8 mouse cellular contexts compared by ENCODE assay signal in genomic region chr1:170868107-170868904, GRCm38 (mm10). TPM values are rescaled to one million over a fixed set of nuclear protein-coding genes. Genes with fewer than 3 reads are reported as not detected.
DNase-seq lines count a peak whose midpoint lies in the region; ATAC-seq and TF ChIP-seq lines count a peak whose summit lies in the region.

No protein-coding gene starts in this region.

- H3K9me3 ChIP-seq in ES-Bruce4 (replicated peaks; ENCODE audit: control insufficient read depth, insufficient read depth, low read length, poor library complexity, severe bottlenecking): no peaks in the 10 kb centered on the region
- H3K9me3 ChIP-seq in forebrain, embryonic 11.5 days (ENCODE audit: control insufficient read depth, low read length): no peaks in the 10 kb centered on the region
- no peaks in the 10 kb centered on the region for H3K9me3 ChIP-seq in heart, embryonic 16.5 days (replicated peaks; ENCODE audit: control insufficient read depth, low read length)
- H3K9me3 ChIP-seq in liver, embryonic 14.5 days (ENCODE audit: control insufficient read depth, low read length): no peaks in the 10 kb centered on the region
- no peaks in the 10 kb centered on the region for H3K9me3 ChIP-seq in stomach, postnatal 0 days (ENCODE audit: control insufficient read depth, low read length)

- TF ChIP-seq CTCF in ES-Bruce4 (IDR thresholded peaks at IDR 0.05; ENCODE audit: low read depth, low read length): no peak
- no peak for TF ChIP-seq CTCF in liver, embryonic 14.5 days (IDR thresholded peaks at IDR 0.05; ENCODE audit: low read depth)
- no peak for TF ChIP-seq CTCF in stomach, postnatal 0 days (IDR thresholded peaks at IDR 0.05; ENCODE audit: low read depth)

- peak; percentile 82 for ATAC-seq in forebrain, embryonic 11.5 days (replicated peaks; ENCODE audit: low FRiP score)
- peak; percentile 81 for ATAC-seq in heart, embryonic 16.5 days (replicated peaks; ENCODE audit: extremely low read depth, insufficient read depth, low FRiP score)
- peak; percentile 65 for ATAC-seq in liver, embryonic 14.5 days (ENCODE audit: insufficient read depth)
- ATAC-seq in stomach, postnatal 0 days (ENCODE audit: low FRiP score, low TSS enrichment): peak; percentile 87

- peak; percentile 76 for DNase-seq in c-Kit-positive CD71-positive TER-119-positive erythroid progenitor cells, embryonic 14.5 days (ENCODE audit: low spot score)
- DNase-seq in forebrain, embryonic 11.5 days (ENCODE audit: low spot score): peak; percentile 81
- peak; percentile 84 to 85 for DNase-seq in kidney, postnatal 25 days
- peak; percentile 73 to 79 (median 74) for DNase-seq in liver, embryonic 14.5 days (ENCODE audit: low read depth in 3 of 3, low spot score in 3 of 3)
- DNase-seq in neural tube, embryonic 10.5 days (ENCODE audit: extremely low spot score, low spot score): peak; percentile 80
- peak; percentile 83 for DNase-seq in stomach, postnatal 0 days (ENCODE audit: low spot score)

- H3K4me3 ChIP-seq in ES-Bruce4 (ENCODE audit: low read depth, low read length): peak overlapping the region; percentile 98
- peak overlapping the region; percentile 84 for H3K4me3 ChIP-seq in forebrain, embryonic 11.5 days (ENCODE audit: low read depth, low read length)
- peak overlapping the region; percentile 82 for H3K4me3 ChIP-seq in heart, embryonic 16.5 days (ENCODE audit: low read length)
- peak overlapping the region; percentile 78 to 92 for H3K4me3 ChIP-seq in liver, embryonic 14.5 days (ENCODE audit: insufficient read depth in 1 of 2, low read depth in 2 of 2, low read length in 2 of 2)
- peak overlapping the region; percentile 87 for H3K4me3 ChIP-seq in stomach, postnatal 0 days (ENCODE audit: low read depth, low read length)

- H3K4me2 ChIP-seq in forebrain, embryonic 11.5 days (ENCODE audit: low read depth, low read length, severe bottlenecking): peak overlapping the region; percentile 76
- H3K4me2 ChIP-seq in heart, embryonic 16.5 days (ENCODE audit: low read depth, low read length): peak overlapping the region; percentile 76
- H3K4me2 ChIP-seq in liver, embryonic 14.5 days (ENCODE audit: low read depth): peak overlapping the region; percentile 74
- peak overlapping the region; percentile 77 for H3K4me2 ChIP-seq in stomach, postnatal 0 days (replicated peaks; ENCODE audit: low read depth)

- no peaks in the 10 kb centered on the region for H3K4me1 ChIP-seq in ES-Bruce4 (ENCODE audit: control insufficient read depth, insufficient read depth, low read length)
- no peaks in the 10 kb centered on the region for H3K4me1 ChIP-seq in forebrain, embryonic 11.5 days (replicated peaks; ENCODE audit: control insufficient read depth, insufficient read depth, low read length)
- H3K4me1 ChIP-seq in heart, embryonic 16.5 days (ENCODE audit: control insufficient read depth, insufficient read depth, low read length): peaks cover 17% of the 10 kb centered on the region
- peaks cover 5 to 17% of the 10 kb centered on the region in 2 experiments for H3K4me1 ChIP-seq in liver, embryonic 14.5 days (replicated peaks; ENCODE audit: control insufficient read depth in 2 of 2, insufficient read depth in 2 of 2, low read length in 1 of 2)
- 0 out of 2 replicates have a peak, but pooled peaks cover 3% of the 10 kb centered on the region for H3K4me1 ChIP-seq in stomach, postnatal 0 days (replicated peaks; ENCODE audit: control insufficient read depth, insufficient read depth)

- TF ChIP-seq EP300 in ES-Bruce4 (IDR thresholded peaks at IDR 0.05; ENCODE audit: insufficient read depth, low read depth, low read length): peak; percentile 56; the same call in 1 of the 2 replicates
- TF ChIP-seq EP300 in liver, embryonic 14.5 days (IDR thresholded peaks at IDR 0.05; ENCODE audit: low read depth): no peak
- no peak for TF ChIP-seq EP300 in stomach, postnatal 0 days (optimal IDR thresholded peaks at IDR 0.05)

- H3K36me3 ChIP-seq in ES-Bruce4 (ENCODE audit: control insufficient read depth, insufficient read depth, low read length, poor library complexity, severe bottlenecking): 0 out of 2 replicates have a peak, but pooled peaks cover 3% of the 10 kb centered on the region
- no peaks in the 10 kb centered on the region for H3K36me3 ChIP-seq in forebrain, embryonic 11.5 days (ENCODE audit: control insufficient read depth, insufficient read depth, low read length)
- peaks cover 2% of the 10 kb centered on the region; the same call in 1 of the 2 replicates for H3K36me3 ChIP-seq in heart, embryonic 16.5 days (ENCODE audit: control insufficient read depth, insufficient read depth)
- no peaks in the 10 kb centered on the region for H3K36me3 ChIP-seq in liver, embryonic 14.5 days (replicated peaks; ENCODE audit: control insufficient read depth, insufficient read depth, low read depth)
- H3K36me3 ChIP-seq in stomach, postnatal 0 days (ENCODE audit: control insufficient read depth, insufficient read depth, low read length): no peaks in the 10 kb centered on the region

- peak overlapping the region; percentile 76 for H3K9ac ChIP-seq in ES-Bruce4 (ENCODE audit: low read depth, poor library complexity, severe bottlenecking)
- H3K9ac ChIP-seq in forebrain, embryonic 11.5 days (ENCODE audit: low read length): peak overlapping the region; percentile 60
- peak overlapping the region; percentile 86 for H3K9ac ChIP-seq in heart, embryonic 16.5 days (ENCODE audit: low read length)
- peak overlapping the region; percentile 92 for H3K9ac ChIP-seq in liver, embryonic 14.5 days (replicated peaks)
- H3K9ac ChIP-seq in stomach, postnatal 0 days (ENCODE audit: low read length): peak overlapping the region; percentile 83

- peak; percentile 64 for TF ChIP-seq POLR2A in ES-Bruce4 (IDR thresholded peaks at IDR 0.05; ENCODE audit: insufficient read depth, low read length)

- no peaks in the 10 kb centered on the region for H3K27me3 ChIP-seq in ES-Bruce4 (ENCODE audit: control insufficient read depth, insufficient read depth, low read length, poor library complexity, severe bottlenecking)
- H3K27me3 ChIP-seq in forebrain, embryonic 11.5 days (ENCODE audit: control insufficient read depth, insufficient read depth, low read length): no peaks in the 10 kb centered on the region
- H3K27me3 ChIP-seq in heart, embryonic 16.5 days (ENCODE audit: control insufficient read depth, insufficient read depth, low read length): no peaks in the 10 kb centered on the region
- H3K27me3 ChIP-seq in liver, embryonic 14.5 days (ENCODE audit: control insufficient read depth, insufficient read depth, low read length): no peaks in the 10 kb centered on the region
- H3K27me3 ChIP-seq in stomach, postnatal 0 days (ENCODE audit: control insufficient read depth, insufficient read depth, low read length): no peaks in the 10 kb centered on the region

- peak overlapping the region; percentile 36; the same call in 1 of the 2 replicates for H3K27ac ChIP-seq in ES-Bruce4 (ENCODE audit: insufficient read depth, low read length)
- no peak overlapping the region for H3K27ac ChIP-seq in forebrain, embryonic 11.5 days (ENCODE audit: low read depth, low read length)
- peak overlapping the region; percentile 64 for H3K27ac ChIP-seq in heart, embryonic 16.5 days (ENCODE audit: low read length)
- peak overlapping the region; percentile 63 for H3K27ac ChIP-seq in liver, embryonic 14.5 days
- H3K27ac ChIP-seq in stomach, postnatal 0 days (replicated peaks): 0 out of 2 replicates have a peak overlapping the region, but pooled peaks have one; percentile 30

- under 1% methylated on average over 33 of the region's 33 CpGs for WGBS in forebrain, embryonic 11.5 days
- under 1% methylated on average over 33 of the region's 33 CpGs for WGBS in heart, embryonic 16.5 days
- WGBS in liver, embryonic 14.5 days (ENCODE audit: insufficient replicate concordance): under 1% methylated on average over 33 of the region's 33 CpGs
- under 1% methylated on average over 33 of the region's 33 CpGs for WGBS in stomach, postnatal 0 days

RNA-seq across cellular contexts. Expression of gene Atf6, which starts 0.7 kb away (rescaled TPM):
- 23.7 and 24.1 TPM in 2 replicates for polyA plus RNA-seq in ES-Bruce4 (2011; ENCODE audit: insufficient read depth, insufficient read length, low read depth, missing spikeins)
- 8.9 and 9.8 TPM in 2 replicates for polyA plus RNA-seq in forebrain, embryonic 11.5 days (2014; fragmentation: Nextera tagmentation; extraction: Ambion mirVana)
- 10.1 and 11.2 TPM in 2 replicates for polyA plus RNA-seq in heart, embryonic 16.5 days (2015; fragmentation: Nextera tagmentation; extraction: Ambion mirVana)
- 3.7 and 4.8 TPM in 2 replicates for polyA plus RNA-seq in liver, embryonic 14.5 days (2012; rRNA removed)
- polyA plus RNA-seq in liver, embryonic 14.5 days (2014; fragmentation: Nextera tagmentation; extraction: Ambion mirVana): 6.6 and 8.2 TPM in 2 replicates
- 5.6 and 6.2 TPM in 2 replicates for polyA plus RNA-seq in stomach, postnatal 0 days (2015; fragmentation: Nextera tagmentation; extraction: Ambion mirVana)

RNA-seq across cellular contexts. Expression of gene Gm26620, which starts 16.6 kb away (rescaled TPM):
- not detected in 2 replicates for polyA plus RNA-seq in ES-Bruce4 (2011; ENCODE audit: insufficient read depth, insufficient read length, low read depth, missing spikeins)
- polyA plus RNA-seq in forebrain, embryonic 11.5 days (2014; fragmentation: Nextera tagmentation; extraction: Ambion mirVana): 0.37 TPM in 1 of 2 replicates, not detected in the other
- polyA plus RNA-seq in heart, embryonic 16.5 days (2015; fragmentation: Nextera tagmentation; extraction: Ambion mirVana): 0.53 and 0.71 TPM in 2 replicates
- polyA plus RNA-seq in liver, embryonic 14.5 days (2012; rRNA removed): 0.26 and 0.54 TPM in 2 replicates
- polyA plus RNA-seq in liver, embryonic 14.5 days (2014; fragmentation: Nextera tagmentation; extraction: Ambion mirVana): 0.38 and 0.47 TPM in 2 replicates
- 0.67 and 1.4 TPM in 2 replicates for polyA plus RNA-seq in stomach, postnatal 0 days (2015; fragmentation: Nextera tagmentation; extraction: Ambion mirVana)

RNA-seq across cellular contexts. Expression of gene Dusp12, which starts 17.0 kb away (rescaled TPM):
- 43.1 and 45.9 TPM in 2 replicates for polyA plus RNA-seq in ES-Bruce4 (2011; ENCODE audit: insufficient read depth, insufficient read length, low read depth, missing spikeins)
- 28.7 and 29.3 TPM in 2 replicates for polyA plus RNA-seq in forebrain, embryonic 11.5 days (2014; fragmentation: Nextera tagmentation; extraction: Ambion mirVana)
- 20.7 and 22.1 TPM in 2 replicates for polyA plus RNA-seq in heart, embryonic 16.5 days (2015; fragmentation: Nextera tagmentation; extraction: Ambion mirVana)
- 9.5 and 13.6 TPM in 2 replicates for polyA plus RNA-seq in liver, embryonic 14.5 days (2012; rRNA removed)
- 19.1 and 20.4 TPM in 2 replicates for polyA plus RNA-seq in liver, embryonic 14.5 days (2014; fragmentation: Nextera tagmentation; extraction: Ambion mirVana)
- 23.8 and 23.9 TPM in 2 replicates for polyA plus RNA-seq in stomach, postnatal 0 days (2015; fragmentation: Nextera tagmentation; extraction: Ambion mirVana)

RNA-seq across cellular contexts. Expression of gene Fcrlb, which starts 44.4 kb away (rescaled TPM):
- not detected in 2 replicates for polyA plus RNA-seq in ES-Bruce4 (2011; ENCODE audit: insufficient read depth, insufficient read length, low read depth, missing spikeins)
- polyA plus RNA-seq in forebrain, embryonic 11.5 days (2014; fragmentation: Nextera tagmentation; extraction: Ambion mirVana): not detected in 2 replicates
- 0.11 TPM in 1 of 2 replicates, not detected in the other for polyA plus RNA-seq in heart, embryonic 16.5 days (2015; fragmentation: Nextera tagmentation; extraction: Ambion mirVana)
- polyA plus RNA-seq in liver, embryonic 14.5 days (2012; rRNA removed): 0.03 and 0.05 TPM in 2 replicates
- polyA plus RNA-seq in liver, embryonic 14.5 days (2014; fragmentation: Nextera tagmentation; extraction: Ambion mirVana): not detected in 2 replicates
- 0.10 and 0.12 TPM in 2 replicates for polyA plus RNA-seq in stomach, postnatal 0 days (2015; fragmentation: Nextera tagmentation; extraction: Ambion mirVana)

RNA-seq across cellular contexts. Expression of gene Fcrla, which starts 59.1 kb away (rescaled TPM):
- polyA plus RNA-seq in ES-Bruce4 (2011; ENCODE audit: insufficient read depth, insufficient read length, low read depth, missing spikeins): not detected in 2 replicates
- not detected in 2 replicates for polyA plus RNA-seq in forebrain, embryonic 11.5 days (2014; fragmentation: Nextera tagmentation; extraction: Ambion mirVana)
- 0.20 TPM in 1 of 2 replicates, not detected in the other for polyA plus RNA-seq in heart, embryonic 16.5 days (2015; fragmentation: Nextera tagmentation; extraction: Ambion mirVana)
- polyA plus RNA-seq in liver, embryonic 14.5 days (2012; rRNA removed): 0.35 and 0.51 TPM in 2 replicates
- polyA plus RNA-seq in liver, embryonic 14.5 days (2014; fragmentation: Nextera tagmentation; extraction: Ambion mirVana): 0.37 and 0.56 TPM in 2 replicates
- polyA plus RNA-seq in stomach, postnatal 0 days (2015; fragmentation: Nextera tagmentation; extraction: Ambion mirVana): 0.29 and 0.38 TPM in 2 replicates
